Mouse (Mus musculus): ENCODE data around the gene Galk1. TPM values are rescaled to one million over a fixed set of nuclear protein-coding genes. Genes with fewer than 3 reads are reported as not detected.
"Not testable (repeated sequence)": the region's sequence is repeated elsewhere in the genome, so short reads cannot be mapped to it uniquely, and the experiment has no call there.

The Galk1 gene
- polyA plus RNA-seq, 1 experiment from 2014 or later, result 92.6 TPM

DNA sequence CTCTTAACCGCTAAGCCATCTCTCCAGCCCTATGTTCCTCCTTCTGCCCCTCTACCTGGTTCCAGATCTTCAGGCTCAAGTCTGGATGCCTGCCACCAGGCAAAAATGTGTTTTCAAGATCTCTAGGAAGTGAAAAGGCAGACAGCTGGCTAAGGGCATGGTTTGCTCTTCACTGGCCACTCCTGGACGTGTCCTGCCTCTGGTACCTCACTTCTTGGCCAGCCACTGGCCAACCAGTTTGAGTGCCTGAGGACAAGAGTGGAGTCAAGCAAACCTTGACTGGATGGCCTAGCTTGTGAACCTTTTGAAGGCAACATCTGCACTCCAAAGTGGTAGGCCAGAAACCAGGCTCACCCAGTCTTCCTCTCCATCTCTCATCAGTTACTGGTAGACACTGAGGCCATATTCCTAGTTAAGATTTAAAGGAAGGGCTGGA, 7.5 kb upstream of the Galk1 start:
- Histone ChIP-seq H3K36me3 (0 out of 2 replicates have a peak, but pooled peaks cover 10% of the 10 kb centered on the region), H3K9me3 (no peaks in the 10 kb centered on the region), H3K27me3 (no peaks in the 10 kb centered on the region), H3K4me2 (replicated peaks) (no peak overlapping the region), H3K4me3 (no peak overlapping the region), H3K27ac (replicated peaks) (no peak overlapping the region), H3K9ac (replicated peaks) (no peak overlapping the region), H3K4me1 (peaks cover 12% of the 10 kb centered on the region)
- ATAC-seq (ENCODE audit: low FRiP score, low read depth), result no peak
- 82% methylated on average over 2 of the region's 2 CpGs for WGBS

DNA sequence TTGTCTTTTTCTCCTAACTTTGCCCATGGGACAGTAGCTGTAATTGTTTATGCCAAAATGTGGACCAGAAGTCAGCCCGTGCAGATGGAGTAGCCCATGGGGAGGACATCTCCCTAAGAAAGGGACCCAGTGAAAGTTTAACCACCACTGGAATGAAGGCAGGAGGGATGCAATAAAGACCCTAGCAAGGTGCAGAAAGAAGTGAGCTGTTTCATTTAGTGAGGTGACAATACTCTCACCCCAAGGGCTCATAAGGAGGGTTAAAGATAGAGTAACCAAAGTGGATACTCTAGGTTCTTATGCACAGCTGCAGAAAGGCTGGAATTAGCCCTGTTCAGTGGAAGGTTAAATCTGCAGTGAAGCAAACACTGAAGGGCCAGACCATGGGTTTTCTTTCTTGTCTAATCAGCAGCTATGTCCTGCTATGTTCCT, 6.9 kb upstream of the Galk1 start:
- Histone ChIP-seq H3K4me3 (no peak overlapping the region), H3K27me3 (no peaks in the 10 kb centered on the region), H3K4me2 (replicated peaks) (no peak overlapping the region), H3K27ac (replicated peaks) (no peak overlapping the region), H3K36me3 (0 out of 2 replicates have a peak, but pooled peaks cover 10% of the 10 kb centered on the region), H3K9ac (replicated peaks) (no peak overlapping the region), H3K4me1 (peaks cover 16% of the 10 kb centered on the region), H3K9me3 (no peaks in the 10 kb centered on the region)
- ATAC-seq (ENCODE audit: low FRiP score, low read depth), result no peak
- 68% methylated on average over 1 of the region's 1 CpGs for WGBS

DNA sequence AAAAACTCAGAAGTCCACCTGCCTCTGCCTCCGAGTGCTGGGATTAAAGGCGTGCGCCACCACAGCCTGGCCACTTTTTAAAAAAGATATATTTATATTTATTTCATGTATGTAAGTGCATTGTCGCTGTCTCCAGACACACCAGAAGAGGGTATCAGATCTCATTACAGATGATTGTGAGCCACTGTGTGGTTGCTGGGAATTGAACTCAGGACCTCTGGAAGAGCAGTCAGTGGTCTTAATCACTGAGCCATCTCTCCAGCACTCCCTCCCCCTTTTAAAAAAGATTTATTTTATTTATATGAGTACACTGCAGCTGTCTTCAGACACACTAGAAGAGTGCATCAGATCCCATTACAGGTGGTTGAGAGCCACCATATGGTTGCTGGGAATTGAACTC, 6.3 kb upstream of the Galk1 start:
- H3K9ac ChIP-seq (replicated peaks); H3K4me2 ChIP-seq (replicated peaks); H3K27me3 ChIP-seq; H3K4me3 ChIP-seq; ATAC-seq (ENCODE audit: low FRiP score, low read depth); H3K27ac ChIP-seq (replicated peaks); H3K9me3 ChIP-seq: not testable (repeated sequence)
- 94% methylated on average over 4 of the region's 4 CpGs for WGBS
- Histone ChIP-seq H3K4me1 (peaks cover 16% of the 10 kb centered on the region), H3K36me3 (0 out of 2 replicates have a peak, but pooled peaks cover 10% of the 10 kb centered on the region)

DNA sequence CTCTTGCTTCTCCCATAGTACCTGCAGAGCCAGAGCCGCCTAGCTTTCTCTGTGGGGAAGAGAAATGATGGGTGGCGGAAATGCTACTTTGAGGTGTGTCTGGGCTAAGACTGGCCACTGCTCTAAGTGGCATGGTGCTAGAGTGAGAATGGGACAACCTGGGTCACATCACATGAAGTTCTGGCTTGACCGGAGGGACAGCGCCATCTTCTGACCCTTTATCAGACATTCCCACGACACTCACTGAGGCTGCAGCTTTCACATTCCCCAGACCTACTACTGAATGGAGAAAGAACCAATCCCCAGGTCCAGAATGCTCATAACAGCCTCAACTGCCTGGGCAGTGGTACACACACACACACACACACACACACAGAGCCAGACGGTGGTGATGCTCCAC, 5.6 kb upstream of the Galk1 start:
- no peak for ATAC-seq (ENCODE audit: low FRiP score, low read depth)
- H3K36me3 ChIP-seq, result 0 out of 2 replicates have a peak, but pooled peaks cover 10% of the 10 kb centered on the region
- H3K27ac ChIP-seq (replicated peaks), result no peak overlapping the region
- H3K4me3 ChIP-seq, result no peak overlapping the region
- 0 out of 2 replicates have a peak, but pooled peaks cover 5% of the 10 kb centered on the region for H3K27me3 ChIP-seq
- no peak overlapping the region for H3K4me2 ChIP-seq (replicated peaks)
- no peaks in the 10 kb centered on the region for H3K9me3 ChIP-seq
- WGBS, result 32% methylated on average over 6 of the region's 6 CpGs
- H3K9ac ChIP-seq (replicated peaks), result no peak overlapping the region
- H3K4me1 ChIP-seq, result peaks cover 18% of the 10 kb centered on the region

DNA sequence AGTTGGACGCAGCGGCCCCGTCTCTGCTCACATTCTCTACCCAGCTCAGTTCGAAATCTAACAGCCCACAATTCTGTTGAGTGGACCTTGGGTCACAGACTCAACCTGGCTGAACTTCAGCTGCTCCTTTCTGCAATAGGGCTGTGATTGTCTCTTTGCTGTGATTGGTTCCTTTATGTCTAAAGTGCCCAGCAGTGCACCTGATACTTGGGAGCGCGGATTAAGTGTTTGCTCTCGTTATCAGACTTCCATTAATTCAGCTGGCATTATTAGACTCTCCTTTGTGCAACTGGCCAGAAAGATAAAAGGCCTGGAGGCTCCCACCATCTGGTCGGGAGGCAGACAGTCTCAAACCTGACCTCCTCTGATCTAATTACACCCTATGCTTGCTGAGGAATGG, 2.3 kb upstream of the Galk1 start:
- no peak overlapping the region for H3K4me3 ChIP-seq
- no peak overlapping the region for H3K4me2 ChIP-seq (replicated peaks)
- H3K9ac ChIP-seq (replicated peaks), result no peak overlapping the region
- H3K27ac ChIP-seq (replicated peaks), result no peak overlapping the region
- H3K27me3 ChIP-seq, result 0 out of 2 replicates have a peak, but pooled peaks cover 7% of the 10 kb centered on the region
- H3K36me3 ChIP-seq, result no peaks in the 10 kb centered on the region
- WGBS, result 59% methylated on average over 8 of the region's 8 CpGs
- H3K4me1 ChIP-seq, result peaks cover 23% of the 10 kb centered on the region
- no peak for ATAC-seq (ENCODE audit: low FRiP score, low read depth)
- H3K9me3 ChIP-seq, result no peaks in the 10 kb centered on the region

DNA sequence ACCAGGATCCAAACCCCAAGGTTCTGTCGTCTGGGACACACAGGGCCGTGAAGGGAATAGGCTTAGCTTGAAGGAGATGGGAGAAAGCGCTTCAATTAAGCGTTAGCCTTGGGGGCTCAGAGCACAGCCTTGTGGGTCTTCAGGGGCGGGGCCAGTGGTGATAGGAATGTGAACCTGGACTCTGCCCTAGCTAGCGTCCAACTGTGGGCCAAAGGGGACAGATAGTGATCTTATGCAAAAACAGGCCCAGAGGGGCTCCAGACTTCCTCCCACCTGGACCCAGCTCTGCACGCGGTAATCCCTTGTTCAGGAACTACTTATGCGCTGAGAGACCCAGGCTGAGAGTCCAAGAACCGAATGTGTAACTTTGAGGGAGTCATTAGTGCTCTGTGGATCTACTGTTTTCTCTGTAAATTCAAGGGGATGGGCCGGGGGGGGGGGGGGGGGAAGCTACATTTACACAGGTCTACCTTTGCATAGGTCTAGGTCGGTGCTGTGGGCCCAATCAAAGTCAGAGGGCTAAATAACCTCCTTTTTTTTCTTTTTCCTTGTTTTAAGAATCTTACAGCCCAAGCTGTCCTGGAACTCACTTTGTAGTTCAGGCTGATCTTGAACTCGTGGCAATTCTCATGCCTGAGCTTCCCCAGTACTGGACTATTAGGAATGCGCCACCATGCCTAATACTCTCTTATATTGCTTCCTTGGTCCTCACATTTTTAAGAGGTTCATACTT, 824 bp downstream of the Galk1 start:
- H3K27me3 ChIP-seq, result 0 out of 2 replicates have a peak, but pooled peaks cover 7% of the 10 kb centered on the region
- peak overlapping the region; percentile 51 for H3K4me3 ChIP-seq
- H3K36me3 ChIP-seq, result no peaks in the 10 kb centered on the region
- WGBS, result 18% methylated on average over 14 of the region's 14 CpGs
- peak overlapping the region; percentile 73 for H3K4me2 ChIP-seq (replicated peaks)
- ATAC-seq (ENCODE audit: low FRiP score, low read depth), result no peak; the same call in 1 of the 2 replicates
- peak overlapping the region; percentile 54; the same call in 1 of the 2 replicates for H3K27ac ChIP-seq (replicated peaks)
- H3K9ac ChIP-seq (replicated peaks), result peak overlapping the region; percentile 68; the same call in 1 of the 2 replicates
- peaks cover 23% of the 10 kb centered on the region for H3K4me1 ChIP-seq
- no peaks in the 10 kb centered on the region for H3K9me3 ChIP-seq

DNA sequence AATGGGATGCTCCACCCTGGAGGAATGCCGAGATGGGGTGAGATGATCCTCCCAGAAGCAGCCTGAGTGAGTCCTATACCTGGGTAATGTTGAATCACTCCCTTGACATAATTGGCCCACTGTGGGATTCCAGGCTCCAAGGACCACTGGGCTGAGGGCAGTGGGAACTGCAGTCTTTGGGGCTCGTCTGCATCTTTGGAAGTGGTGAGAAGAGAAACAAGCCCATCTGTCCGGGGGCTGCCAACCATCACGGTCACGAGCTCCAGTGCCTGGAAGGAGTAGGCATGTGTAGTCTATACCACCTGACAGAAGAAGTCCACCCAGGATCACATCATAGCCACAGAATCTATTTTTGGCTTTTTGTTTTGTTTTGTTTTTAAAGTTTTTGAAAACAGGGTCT, 1.6 kb downstream of the Galk1 start:
- no peak overlapping the region for H3K9ac ChIP-seq (replicated peaks)
- H3K27me3 ChIP-seq, result peaks cover 10% of the 10 kb centered on the region; the same call in 1 of the 2 replicates
- H3K4me2 ChIP-seq (replicated peaks), result no peak overlapping the region
- H3K9me3 ChIP-seq, result no peaks in the 10 kb centered on the region
- H3K4me3 ChIP-seq, result no peak overlapping the region
- H3K4me1 ChIP-seq, result peaks cover 23% of the 10 kb centered on the region
- 90% methylated on average over 5 of the region's 5 CpGs for WGBS
- no peaks in the 10 kb centered on the region for H3K36me3 ChIP-seq
- ATAC-seq (ENCODE audit: low FRiP score, low read depth), result no peak
- no peak overlapping the region for H3K27ac ChIP-seq (replicated peaks)

DNA sequence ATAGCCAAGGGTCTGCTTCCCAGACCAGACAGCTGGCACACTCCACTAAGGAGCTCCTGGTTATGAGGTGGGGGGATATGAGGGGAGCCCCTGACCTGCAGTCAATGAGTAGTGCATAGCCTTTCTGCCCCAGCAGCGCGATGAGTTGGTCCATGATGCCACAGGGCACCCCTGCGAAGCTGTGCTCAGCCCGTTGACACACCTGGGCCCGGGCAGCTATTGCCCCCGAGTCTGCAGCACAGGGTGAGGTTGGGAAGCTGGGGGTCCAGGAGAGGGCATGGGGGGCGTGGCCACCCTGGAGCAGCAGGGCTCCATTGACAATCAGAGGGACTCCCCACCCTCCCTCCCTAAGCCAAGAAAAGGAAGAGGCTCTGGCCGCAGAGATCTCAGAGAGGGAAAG, 2.4 kb downstream of the Galk1 start:
- 95% methylated on average over 8 of the region's 8 CpGs for WGBS
- no peak for ATAC-seq (ENCODE audit: low FRiP score, low read depth)
- Histone ChIP-seq H3K4me2 (replicated peaks) (no peak overlapping the region), H3K9me3 (no peaks in the 10 kb centered on the region), H3K9ac (replicated peaks) (no peak overlapping the region), H3K36me3 (no peaks in the 10 kb centered on the region), H3K4me3 (no peak overlapping the region), H3K27me3 (peaks cover 17% of the 10 kb centered on the region), H3K27ac (replicated peaks) (no peak overlapping the region), H3K4me1 (peaks cover 29% of the 10 kb centered on the region)

DNA sequence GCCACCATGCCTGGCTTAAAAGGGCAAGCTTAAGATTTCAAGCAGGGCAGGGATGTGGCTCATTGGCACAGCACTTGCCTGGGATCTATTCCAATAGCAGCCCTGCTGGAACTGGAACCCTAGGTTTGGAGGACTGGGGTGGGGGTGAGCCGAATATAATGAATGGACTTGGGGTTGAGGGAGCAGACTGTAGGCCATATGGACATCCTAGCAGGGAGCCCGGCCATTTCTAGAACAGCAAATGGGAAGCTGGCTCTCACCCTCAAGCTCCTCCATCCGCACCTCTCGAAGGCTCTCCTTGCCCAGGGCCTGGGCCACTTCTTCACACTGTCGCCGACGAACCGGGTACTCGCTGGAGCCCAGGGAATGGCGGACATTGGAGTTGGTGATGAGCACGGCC, 2.9 kb downstream of the Galk1 start:
- H3K4me2 ChIP-seq (replicated peaks), result no peak overlapping the region
- no peaks in the 10 kb centered on the region for H3K36me3 ChIP-seq
- ATAC-seq (ENCODE audit: low FRiP score, low read depth), result no peak
- H3K27ac ChIP-seq (replicated peaks), result no peak overlapping the region
- no peak overlapping the region for H3K4me3 ChIP-seq
- 92% methylated on average over 11 of the region's 11 CpGs for WGBS
- H3K9me3 ChIP-seq, result no peaks in the 10 kb centered on the region
- peaks cover 30% of the 10 kb centered on the region for H3K4me1 ChIP-seq
- H3K9ac ChIP-seq (replicated peaks), result no peak overlapping the region
- H3K27me3 ChIP-seq, result peaks cover 17% of the 10 kb centered on the region

DNA sequence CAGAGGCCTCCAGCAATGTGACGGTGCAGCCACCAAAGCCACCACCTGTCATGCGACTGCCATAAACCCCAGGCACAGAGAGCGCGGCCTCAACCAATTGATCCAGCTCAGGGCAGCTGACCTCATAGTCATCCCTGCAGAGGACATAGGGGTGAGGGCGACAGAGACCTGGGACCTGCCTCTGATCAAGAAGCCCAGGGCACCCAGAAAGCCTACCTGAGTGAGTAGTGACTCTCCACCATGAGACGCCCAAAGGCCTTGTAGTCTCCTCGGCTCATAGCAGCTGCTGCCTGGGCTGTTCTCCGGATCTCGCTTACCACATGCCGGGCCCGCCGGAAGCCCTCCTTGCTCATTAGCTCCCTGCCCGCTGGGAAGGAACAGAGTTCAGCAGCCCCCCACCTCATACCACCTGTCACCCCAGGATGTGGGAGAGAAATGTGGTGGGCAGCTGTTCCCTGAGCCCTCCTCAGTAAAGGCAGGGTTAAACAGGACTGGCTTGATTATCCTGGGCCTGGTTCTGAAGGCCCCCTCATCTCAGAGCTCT, 3.6 kb downstream of the Galk1 start:
- WGBS, result 95% methylated on average over 13 of the region's 13 CpGs
- ATAC-seq (ENCODE audit: low FRiP score, low read depth), result no peak
- Histone ChIP-seq H3K9me3 (no peaks in the 10 kb centered on the region), H3K4me1 (peaks cover 33% of the 10 kb centered on the region), H3K9ac (replicated peaks) (no peak overlapping the region), H3K36me3 (no peaks in the 10 kb centered on the region), H3K27me3 (peaks cover 21% of the 10 kb centered on the region), H3K4me2 (replicated peaks) (no peak overlapping the region), H3K27ac (replicated peaks) (no peak overlapping the region), H3K4me3 (no peak overlapping the region)

DNA sequence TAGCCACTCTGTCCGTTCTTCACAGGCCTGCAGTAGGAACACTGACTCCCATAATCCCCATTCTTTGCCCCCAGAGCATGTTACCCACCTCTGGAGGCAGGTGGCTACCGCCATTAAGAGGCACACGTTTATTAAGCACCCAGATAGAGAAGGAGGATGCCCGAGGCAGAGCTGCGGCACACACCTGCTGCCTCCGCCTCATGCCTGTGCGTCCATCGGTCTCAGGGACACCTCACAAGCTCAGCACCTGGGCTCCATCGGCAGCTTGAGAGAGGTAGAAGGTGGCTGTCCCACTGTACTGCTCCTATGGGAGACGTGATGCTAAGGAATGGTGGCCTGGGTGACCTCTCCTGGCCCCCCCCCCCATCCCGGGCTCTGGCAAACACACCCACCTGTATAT, 4.1 kb downstream of the Galk1 start:
- Histone ChIP-seq H3K4me2 (replicated peaks) (no peak overlapping the region), H3K9ac (replicated peaks) (no peak overlapping the region), H3K4me3 (no peak overlapping the region), H3K36me3 (no peaks in the 10 kb centered on the region), H3K27me3 (peaks cover 23% of the 10 kb centered on the region), H3K4me1 (peaks cover 33% of the 10 kb centered on the region), H3K27ac (replicated peaks) (no peak overlapping the region), H3K9me3 (no peaks in the 10 kb centered on the region)
- 92% methylated on average over 11 of the region's 11 CpGs for WGBS
- no peak for ATAC-seq (ENCODE audit: low FRiP score, low read depth)

DNA sequence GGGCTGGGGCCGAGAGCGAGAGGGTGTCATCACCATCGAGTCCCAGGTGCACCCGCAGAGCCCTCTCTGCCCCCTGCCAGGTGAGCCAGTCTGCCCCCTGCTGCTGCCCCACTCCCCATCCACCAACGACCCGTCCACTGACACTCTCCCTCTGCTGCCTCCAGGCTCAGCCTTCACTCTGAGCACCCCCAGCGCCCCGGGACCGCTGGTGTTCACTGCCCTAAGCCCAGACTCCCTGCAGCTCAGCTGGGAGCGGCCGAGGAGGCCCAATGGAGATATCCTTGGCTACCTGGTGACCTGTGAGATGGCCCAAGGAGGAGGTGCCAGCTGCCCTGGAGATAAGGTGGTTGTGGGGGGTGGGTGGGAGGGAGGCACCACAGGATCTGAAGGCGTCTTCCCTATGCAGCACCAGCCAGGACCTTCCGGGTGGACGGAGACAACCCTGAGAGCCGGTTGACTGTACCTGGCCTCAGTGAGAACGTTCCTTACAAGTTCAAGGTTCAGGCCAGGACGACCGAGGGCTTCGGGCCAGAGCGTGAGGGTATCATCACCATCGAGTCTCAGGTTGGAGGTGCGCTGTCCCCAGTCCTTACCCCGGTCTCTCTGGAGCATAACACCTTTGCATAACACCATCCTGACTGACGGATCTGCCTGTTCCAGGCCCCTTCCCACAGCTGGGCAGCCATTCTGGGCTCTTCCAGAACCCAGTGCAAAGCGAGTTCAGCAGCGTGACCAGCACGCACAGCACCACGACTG, 5.2 kb downstream of the Galk1 start:
- Histone ChIP-seq H3K4me1 (peaks cover 27% of the 10 kb centered on the region), H3K4me3 (no peak overlapping the region), H3K36me3 (no peaks in the 10 kb centered on the region), H3K27me3 (peaks cover 22% of the 10 kb centered on the region), H3K27ac (replicated peaks) (no peak overlapping the region), H3K9ac (replicated peaks) (no peak overlapping the region), H3K9me3 (no peaks in the 10 kb centered on the region), H3K4me2 (replicated peaks) (no peak overlapping the region)
- ATAC-seq (ENCODE audit: low FRiP score, low read depth), result no peak
- 88% methylated on average over 28 of the region's 28 CpGs for WGBS

Data from midbrain, embryonic 12.5 days (tissue).